Mouse (Mus musculus) left cerebral cortex, adult 18-20 months (tissue): ENCODE data around the gene Anxa5. TPM values are rescaled to one million over a fixed set of nuclear protein-coding genes. Genes with fewer than 3 reads are reported as not detected.

ENCODE experiments used
- DNase-seq, 2 experiments: peaks; one replicate each; pipeline ENCODE4 v3.0.0; 2021 to 2022; ENCODE audit warnings: low spot score in 2 of 2, mixed read lengths in 1 of 2
- microRNA-seq, 2 experiments: library from miRNA; unstranded; fragments of <30 nt; microRNA quantifications; one replicate each; pipeline ENCODE4 v1.2.0; 2021
- total RNA-seq, 2 experiments: library from RNA; stranded (reverse); gene quantifications; 2 replicates each; pipeline ENCODE4 v1.2.3; 2021

Gene Anxa5
- total RNA-seq, 2 experiments from 2014 or later, result 71.6 to 82.2 TPM

DNA sequence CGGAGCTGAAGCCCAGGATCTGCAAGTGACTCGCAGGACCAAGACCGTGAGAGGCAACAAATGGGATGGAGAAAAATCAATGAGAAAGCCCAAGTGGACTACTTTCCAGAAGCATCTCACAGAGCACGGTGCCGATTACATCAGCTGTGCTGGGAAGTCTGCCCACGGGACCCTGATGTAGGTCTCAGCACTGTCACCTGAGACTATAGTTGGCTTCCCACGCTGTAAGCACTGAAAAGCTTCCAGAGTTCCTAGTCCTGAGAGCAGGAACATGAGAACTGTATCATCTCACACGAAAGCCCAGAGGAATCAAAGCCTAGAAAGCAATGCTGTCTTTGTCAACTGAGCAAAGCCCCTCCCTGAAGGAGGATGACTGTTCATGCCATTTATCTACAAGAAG is 20.6 kb downstream of the Anxa5 start:
- no peak for DNase-seq

DNA sequence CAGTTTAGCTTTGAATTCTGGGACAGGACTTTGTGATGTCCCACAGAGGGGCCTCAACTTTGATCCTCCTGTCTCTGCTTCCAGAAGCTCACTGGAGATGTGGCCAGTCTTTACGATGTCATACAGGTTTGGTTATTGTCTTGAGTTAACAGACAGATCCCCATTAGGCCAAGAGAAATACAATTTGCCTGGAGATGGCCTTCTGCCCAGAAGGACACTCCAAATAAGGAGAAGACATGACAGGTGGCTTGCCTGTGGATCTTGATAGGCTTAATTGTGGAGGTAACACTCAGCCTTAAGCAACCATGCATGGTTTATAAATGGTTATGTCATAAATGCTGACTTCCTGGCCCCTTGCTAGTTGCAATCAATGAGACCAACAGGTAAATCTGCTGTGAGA is 23.2 kb downstream of the Anxa5 start:
- DNase-seq, result no peak

DNA sequence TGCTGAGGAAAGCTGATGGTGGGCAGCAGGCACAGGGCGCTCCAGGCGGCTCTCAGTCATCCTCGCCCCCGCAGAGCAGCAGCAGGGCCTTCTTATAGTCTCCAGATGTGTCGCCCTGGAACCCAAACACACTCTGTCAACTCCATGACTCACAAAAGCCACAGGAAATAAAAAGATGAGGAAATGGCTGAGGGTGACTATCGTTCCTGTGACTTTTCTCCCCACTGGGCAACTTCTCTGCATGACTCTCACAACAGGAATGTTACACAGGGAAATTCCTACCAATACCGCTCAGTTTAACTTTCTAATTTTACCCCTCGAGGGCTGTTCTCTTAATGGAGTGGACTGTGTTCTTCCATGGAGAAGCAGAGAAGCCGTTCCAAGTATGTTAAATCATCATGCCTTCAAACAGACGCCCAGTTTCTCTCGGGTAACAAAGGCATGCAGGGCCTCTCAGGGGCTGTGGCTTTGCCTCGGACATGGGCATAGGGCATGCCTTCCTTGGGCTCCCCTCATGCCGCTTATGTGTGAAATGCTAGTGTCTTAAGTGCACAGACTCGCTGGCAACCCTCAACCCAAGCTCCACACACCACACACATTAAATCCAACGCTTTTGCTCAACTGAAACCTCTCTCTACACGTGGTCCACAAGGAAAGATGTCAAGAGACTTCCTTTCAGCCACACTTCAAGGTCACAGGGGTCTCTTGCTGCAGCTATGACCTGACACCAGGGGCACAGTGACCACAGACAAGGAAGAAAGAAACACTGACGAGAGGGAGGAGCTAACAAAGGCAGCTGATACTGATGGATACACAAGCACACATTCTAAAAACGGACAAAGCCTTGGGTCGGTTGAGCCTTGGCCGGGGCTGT is 26.2 kb downstream of the Anxa5 start:
- no peak for DNase-seq

DNA sequence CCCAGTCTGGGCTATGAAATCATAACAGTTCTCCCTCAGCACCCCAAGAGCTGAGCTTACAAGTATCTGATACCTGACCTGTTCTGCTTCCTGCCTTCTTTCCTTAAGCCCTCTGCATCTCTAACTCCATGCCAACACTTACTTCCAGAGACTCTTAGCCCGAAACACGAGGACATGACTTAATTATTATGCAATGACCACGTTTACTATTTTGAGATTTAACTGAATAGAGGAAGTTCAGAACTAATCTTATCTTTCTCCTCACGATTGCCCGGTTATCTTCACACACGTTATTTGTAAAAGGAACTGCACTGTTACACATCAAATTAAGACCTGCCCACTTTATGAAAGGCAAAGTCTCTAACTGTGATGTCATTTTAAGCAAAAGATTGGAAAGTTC is 28.8 kb downstream of the Anxa5 start:
- DNase-seq, result no peak

DNA sequence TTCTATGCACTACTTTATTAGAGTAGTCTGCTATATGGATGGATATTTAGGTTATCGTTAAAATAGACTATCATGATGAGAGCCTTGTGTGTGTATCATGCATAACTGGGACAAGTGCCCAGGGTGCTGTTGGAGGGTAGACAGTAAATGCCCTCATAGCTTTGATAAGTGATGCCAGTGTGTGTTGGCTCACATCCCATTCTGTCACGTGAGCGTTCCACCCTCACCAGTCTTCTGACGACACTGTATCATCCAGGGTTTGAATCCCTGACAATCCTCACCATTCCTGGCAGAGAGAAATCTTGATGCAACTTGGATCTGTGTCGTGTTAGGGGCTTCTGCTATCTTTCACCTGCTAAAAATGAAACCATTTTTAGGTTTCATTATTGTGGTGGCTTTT is 29.2 kb downstream of the Anxa5 start:
- DNase-seq, result no peak

DNA sequence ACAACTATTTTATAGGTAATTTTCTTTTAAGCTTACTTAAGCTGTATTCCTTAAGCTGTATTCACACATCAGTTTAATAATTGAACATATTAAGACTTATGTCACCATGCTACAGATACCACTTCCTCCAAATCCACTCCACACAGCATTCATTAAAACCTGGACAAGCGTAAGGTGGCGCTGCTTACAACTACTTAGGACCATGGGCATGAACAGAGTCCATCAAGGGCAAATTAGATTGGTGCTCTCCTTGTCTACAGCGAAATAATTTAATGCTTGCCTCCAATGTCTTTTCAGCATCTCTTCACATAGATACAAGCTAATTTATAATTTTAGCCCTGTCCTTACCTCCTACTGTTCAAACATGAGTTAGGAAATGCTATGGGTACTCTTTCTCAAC is 29.7 kb downstream of the Anxa5 start:
- no peak for DNase-seq

DNA sequence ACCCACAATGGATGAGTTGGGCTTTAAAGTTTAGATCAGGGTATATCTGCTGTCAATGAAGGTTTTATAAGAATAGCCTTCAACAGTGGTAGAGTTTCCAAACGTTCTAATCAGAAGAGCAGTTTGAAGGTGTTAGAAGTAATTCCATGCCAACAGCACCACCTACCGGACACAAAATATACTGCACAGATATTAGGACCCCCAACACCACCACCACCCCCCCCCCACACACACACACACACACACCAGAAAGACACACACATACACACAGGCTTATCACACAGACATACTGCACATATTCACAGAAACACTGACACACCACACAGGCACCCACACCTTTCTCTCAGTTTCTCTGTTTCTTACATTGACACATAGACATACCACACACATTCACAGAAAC is 33.3 kb downstream of the Anxa5 start:
- peak; percentile 33 to 67 for DNase-seq

DNA sequence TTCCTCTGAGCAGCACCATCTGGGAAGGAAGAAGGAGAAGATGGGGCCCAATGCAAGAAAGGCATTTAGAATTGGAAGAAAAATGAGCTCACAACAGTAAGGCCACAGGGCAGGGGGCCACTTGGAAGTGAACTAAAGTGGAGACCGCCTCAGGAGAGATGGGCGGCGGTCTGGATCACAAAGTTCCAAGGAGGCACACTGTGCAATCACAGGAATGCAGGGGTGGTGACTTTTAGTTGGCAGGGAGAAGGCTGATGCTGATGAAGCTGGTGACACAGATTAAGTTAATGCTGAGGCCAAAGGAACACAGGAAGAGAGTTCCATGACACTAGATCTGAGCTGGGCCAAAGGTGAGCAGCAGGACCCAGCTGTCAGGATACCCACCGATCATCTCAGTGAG is 35.4 kb downstream of the Anxa5 start:
- no peak for DNase-seq

DNA sequence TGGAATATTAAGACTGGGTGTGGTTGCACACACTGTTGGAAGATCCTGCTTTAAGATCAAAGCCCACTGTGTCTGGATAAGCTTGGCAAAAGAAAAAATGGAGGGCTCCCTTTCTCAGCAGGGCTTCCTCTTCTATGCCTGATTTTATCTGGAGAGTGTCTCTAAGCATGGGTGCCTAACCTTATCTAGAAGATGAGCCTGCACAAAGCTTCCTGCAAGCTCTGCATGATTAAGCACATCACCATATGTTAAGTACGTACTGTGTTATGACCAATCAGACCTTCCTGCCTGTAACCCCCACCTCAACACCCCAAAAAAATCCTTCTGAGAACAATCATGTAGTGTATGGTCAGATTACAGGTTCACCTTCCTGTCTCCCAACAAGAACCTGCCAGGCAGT is 45.3 kb downstream of the Anxa5 start:
- DNase-seq, result no peak

DNA sequence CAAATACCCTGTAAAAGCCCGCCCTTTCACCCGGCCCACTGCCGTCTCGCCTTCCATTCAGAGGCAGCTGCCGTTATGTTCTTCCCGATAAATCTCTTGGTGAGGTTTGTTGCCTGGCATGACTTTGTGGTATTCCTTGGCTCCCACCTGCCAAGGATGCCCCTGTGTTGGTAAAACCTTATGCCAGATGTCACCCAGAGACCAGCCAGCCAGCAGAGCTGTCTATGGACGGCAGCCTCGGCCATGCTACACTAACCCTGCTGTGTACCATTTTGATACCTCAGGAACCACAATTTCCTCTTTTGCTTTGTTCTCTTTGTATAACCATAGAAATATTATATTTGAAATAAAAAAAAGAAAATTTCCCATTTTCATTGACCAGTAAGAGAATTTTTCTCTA is 48.3 kb downstream of the Anxa5 start:
- DNase-seq, result no peak

DNA sequence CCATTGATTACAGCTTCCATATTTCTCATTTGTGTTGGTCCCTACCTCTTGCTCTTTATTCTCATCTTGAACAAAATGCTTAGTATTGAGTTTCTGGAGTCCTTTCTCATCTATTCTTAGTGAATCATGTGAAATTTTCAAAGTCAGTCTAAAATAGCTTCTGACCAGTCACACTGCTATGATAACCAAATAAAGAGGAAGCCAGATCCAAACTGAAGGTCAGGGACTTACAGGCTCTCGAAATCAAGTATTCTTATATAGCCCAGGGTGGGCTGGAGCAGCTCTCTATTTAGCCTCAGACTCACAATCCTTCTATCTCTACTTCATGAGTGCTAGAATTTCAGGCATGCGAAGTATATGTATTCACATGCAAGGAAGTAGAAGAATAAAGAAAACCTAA is 66.2 kb downstream of the Anxa5 start:
- no peak for DNase-seq

DNA sequence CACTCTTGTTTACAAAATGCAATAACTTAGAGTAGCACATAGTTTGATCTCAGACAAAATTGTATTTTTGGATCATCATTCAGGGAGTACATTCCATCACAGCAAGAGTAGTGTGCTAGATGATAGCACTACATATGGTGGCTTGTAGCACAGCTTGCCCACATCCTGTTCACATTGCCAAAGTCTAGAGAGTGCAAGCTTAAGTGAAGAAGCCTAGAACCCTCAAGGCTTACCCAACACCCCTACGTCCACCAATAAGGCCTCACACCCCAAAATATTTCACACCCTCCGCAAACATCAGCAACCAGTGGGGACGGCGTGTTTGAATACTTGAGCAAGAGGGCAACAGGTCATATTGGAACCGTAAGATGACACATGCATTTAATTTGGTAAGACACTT is 68.7 kb downstream of the Anxa5 start:
- no peak for DNase-seq

DNA sequence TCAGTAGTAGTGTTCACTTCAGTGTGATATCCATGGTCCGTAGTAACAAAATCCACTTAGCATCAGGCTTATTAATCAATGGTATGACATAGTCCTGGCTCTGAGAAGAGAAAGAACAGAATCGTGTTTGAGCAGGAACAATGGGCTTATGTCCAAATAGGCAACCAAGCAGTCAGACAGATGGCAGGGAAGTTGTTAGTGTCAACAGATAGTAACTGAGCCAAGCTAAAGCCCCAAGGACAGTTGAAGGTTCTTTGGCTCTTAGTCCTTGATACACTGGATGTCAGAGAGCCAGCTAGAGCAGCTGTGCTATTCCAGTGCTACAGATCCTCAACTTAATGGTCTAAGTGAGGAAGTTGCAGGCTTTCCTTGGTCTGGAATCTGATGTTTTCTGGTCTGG is 69.4 kb downstream of the Anxa5 start:
- DNase-seq, result no peak

DNA sequence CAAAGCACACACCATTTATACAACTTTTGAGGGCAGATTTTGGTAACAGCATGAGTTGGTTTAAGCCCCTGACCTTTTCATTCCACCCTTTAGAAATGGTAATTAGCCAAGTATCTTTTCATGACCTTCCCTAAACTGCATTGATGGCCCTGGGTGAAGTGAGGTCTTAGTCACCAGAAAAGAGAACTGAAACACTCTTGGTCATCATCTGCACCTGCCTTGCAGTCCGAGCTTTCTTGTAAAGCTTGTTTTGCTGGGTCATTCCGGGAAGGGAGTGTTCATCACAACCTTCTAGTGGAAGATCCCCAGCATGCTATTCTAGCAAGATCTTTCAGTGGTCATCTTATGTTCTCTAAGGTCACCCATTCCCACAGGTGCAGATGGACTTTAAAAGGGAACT is 73.8 kb downstream of the Anxa5 start:
- DNase-seq, result no peak

DNA sequence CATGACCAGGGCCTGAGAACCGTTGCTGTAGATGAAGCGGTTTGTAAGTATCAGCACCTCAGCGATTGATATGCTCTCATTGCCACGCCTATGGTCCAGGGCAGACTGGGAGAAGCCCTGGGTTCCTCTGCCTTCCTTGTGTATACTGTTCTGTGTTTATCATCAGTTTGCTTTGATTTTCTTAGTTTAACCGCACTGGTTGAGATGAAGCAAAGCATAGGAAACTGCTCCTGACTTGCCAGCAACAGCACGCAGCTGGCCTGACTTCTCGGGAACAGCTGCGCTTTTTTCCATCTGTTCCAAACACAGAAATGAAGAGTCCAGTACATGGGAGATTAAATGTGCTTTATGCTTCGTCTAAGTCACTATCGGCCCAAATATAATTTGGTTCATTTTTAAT is 75.0 kb downstream of the Anxa5 start:
- no peak for DNase-seq

Small RNA genes lying within 50 kb of the gene (microRNA-seq; reads per million reads assigned to microRNA genes)
- 0.25 to 1.1 reads per million in 2 experiments for gene Mir7009

Other genes with a start within 250 kb of the Anxa5 start
- gene 1810062G17Rik, start within 50 bp of the Anxa5 start, total RNA-seq, result not detected
- 10 to 100 TPM; 34.4 to 35.0 TPM for gene Gm11549, start 45.9 kb upstream of the Anxa5 start, total RNA-seq
- 10 to 100 TPM; 38.2 to 41.0 TPM for gene Exosc9, start 76.7 kb upstream of the Anxa5 start, total RNA-seq
- gene Ccna2, start 96.3 kb upstream of the Anxa5 start, total RNA-seq, result under 1 TPM; 0.67 to 0.75 TPM
- 10 to 100 TPM; 15.7 to 17.6 TPM for gene Bbs7, start 137.6 kb upstream of the Anxa5 start, total RNA-seq
- gene Trpc3, start 214.3 kb upstream of the Anxa5 start, total RNA-seq, result 10 to 100 TPM; 15.0 to 20.8 TPM